Mouse (Mus musculus): ENCODE results near the gene Cyp39a1. TPM values are rescaled to one million over a fixed set of nuclear protein-coding genes. Genes with fewer than 3 reads are reported as not detected.

Cyp39a1 gene
- polyA plus RNA-seq, 1 experiment, result 2.5 TPM

- H3K27ac ChIP-seq (replicated peaks; ENCODE audit: low read depth, low read length), result no peak overlapping the region
- H3K4me1 ChIP-seq (ENCODE audit: control insufficient read depth, insufficient read depth, insufficient read length, low read length), result no peaks in the 10 kb centered on the region
- no peak overlapping the region for H3K4me3 ChIP-seq (ENCODE audit: insufficient read depth, low read depth, low read length)
These were observed 40.0 kb downstream of the Cyp39a1 start for GRCm38 (mm10) chr17:43707254-43707653.

DNA sequence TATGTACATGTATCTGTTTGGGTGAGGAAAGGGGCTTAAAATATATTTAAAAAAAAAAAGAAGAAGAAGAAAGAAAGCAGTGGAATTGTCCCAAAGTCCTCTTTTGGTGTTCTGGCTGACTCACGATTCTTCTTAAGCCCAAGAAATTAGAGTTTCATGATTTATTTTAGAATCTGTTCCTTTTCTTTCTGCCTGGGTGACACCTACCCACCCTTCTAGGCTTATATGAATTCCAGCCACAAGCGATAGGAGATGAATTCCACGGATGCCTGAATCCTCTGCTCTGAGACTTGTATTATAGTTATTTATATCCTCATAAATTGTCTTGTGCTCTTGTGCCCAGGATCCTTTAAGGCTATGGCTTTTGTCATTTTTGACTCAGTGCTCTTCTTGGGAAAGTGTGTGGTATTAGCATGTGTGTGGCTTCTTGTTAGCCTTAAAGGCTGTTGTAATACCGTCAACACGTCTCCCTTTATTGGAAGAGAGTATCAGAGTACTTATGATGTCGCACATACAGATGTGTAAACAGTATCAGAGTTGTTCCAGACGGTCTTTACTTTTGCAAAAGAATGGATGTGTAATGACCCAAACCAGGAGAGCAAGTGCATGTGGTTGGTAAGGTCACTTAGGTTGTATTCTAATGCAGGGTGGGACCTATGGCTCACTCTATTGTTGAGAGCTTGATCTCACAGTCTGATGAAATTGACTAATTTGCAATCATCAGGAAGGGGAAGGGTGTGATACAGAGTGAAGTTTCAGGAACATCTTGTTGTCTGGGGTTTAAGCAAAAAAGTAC lies 44.5 kb downstream of the Cyp39a1 start:
- H3K4me1 ChIP-seq (ENCODE audit: control insufficient read depth, insufficient read depth, insufficient read length, low read length), result peaks cover 4% of the 10 kb centered on the region; the same call in 1 of the 2 replicates
- H3K27ac ChIP-seq (replicated peaks; ENCODE audit: low read depth, low read length), result no peak overlapping the region
- H3K4me3 ChIP-seq (ENCODE audit: insufficient read depth, low read depth, low read length), result no peak overlapping the region

DNA sequence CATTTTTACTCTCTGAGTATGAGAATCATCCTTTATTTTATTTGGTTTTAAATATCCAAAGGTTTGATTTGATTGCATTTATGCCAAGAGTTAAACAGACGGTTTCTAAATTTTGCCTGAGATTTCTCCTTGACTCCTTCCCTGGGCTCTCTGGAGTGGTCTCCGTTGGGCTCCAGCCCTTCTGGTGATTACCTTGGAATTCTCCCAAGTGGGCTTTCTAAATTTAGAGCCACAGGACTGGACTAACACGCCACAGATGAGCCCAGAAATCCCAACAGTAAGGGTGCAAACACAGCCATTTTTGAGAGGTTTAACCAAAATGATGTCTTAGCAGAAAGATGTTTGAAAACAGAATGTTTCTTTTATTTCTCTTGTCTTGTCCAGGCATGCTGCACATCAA lies 47.0 kb downstream of the Cyp39a1 start:
- H3K4me1 ChIP-seq (ENCODE audit: control insufficient read depth, insufficient read depth, insufficient read length, low read length), result peaks cover 4% of the 10 kb centered on the region; the same call in 1 of the 2 replicates
- no peak overlapping the region for H3K27ac ChIP-seq (replicated peaks; ENCODE audit: low read depth, low read length)
- no peak overlapping the region for H3K4me3 ChIP-seq (ENCODE audit: insufficient read depth, low read depth, low read length)

DNA sequence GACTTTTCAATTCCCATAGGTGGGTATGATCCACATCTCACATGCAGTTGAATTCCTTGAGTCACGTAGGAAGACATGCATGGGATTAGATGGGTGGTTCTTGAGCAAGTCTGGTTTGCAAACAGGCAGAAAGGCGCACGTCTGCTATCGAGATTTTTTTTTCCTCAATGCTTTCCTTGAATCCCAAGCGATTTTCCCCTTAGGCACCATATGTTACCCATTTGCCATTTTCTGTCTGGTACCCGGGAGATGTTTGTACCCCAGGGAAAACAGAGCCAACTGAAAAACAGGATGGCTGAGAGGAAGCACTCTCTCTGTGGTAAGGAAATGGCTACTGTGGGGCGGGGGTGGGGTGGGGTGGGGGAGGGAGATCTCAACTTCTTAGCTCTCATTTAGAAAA lies 49.4 kb downstream of the Cyp39a1 start:
- H3K4me3 ChIP-seq (ENCODE audit: insufficient read depth, low read depth, low read length), result no peak overlapping the region
- no peak overlapping the region for H3K27ac ChIP-seq (replicated peaks; ENCODE audit: low read depth, low read length)
- H3K4me1 ChIP-seq (ENCODE audit: control insufficient read depth, insufficient read depth, insufficient read length, low read length), result peaks cover 4% of the 10 kb centered on the region; the same call in 1 of the 2 replicates

DNA sequence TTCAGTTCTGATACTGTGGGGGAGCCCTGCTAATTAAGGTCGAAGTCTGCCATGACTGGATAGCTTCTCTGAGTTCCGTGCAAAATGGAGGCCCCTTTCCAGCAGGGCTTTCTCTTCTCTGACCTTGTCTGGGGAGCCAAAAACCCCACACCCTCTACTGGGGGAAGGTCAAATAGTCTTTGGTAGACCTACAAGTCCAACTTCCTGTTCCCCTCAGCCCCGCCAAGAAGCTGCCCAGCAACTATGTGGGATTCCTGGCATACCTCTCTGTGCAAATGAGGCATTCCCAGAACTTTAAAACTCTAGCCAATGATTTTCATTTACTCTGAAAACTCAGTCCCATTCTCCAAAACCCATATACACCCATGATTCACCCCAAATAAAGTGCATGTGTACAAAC lies 52.2 kb downstream of the Cyp39a1 start:
- Histone ChIP-seq H3K27ac (replicated peaks; ENCODE audit: low read depth, low read length) (no peak overlapping the region), H3K4me3 (ENCODE audit: insufficient read depth, low read depth, low read length) (no peak overlapping the region), H3K4me1 (ENCODE audit: control insufficient read depth, insufficient read depth, insufficient read length, low read length) (peaks cover 4% of the 10 kb centered on the region; the same call in 1 of the 2 replicates)

DNA sequence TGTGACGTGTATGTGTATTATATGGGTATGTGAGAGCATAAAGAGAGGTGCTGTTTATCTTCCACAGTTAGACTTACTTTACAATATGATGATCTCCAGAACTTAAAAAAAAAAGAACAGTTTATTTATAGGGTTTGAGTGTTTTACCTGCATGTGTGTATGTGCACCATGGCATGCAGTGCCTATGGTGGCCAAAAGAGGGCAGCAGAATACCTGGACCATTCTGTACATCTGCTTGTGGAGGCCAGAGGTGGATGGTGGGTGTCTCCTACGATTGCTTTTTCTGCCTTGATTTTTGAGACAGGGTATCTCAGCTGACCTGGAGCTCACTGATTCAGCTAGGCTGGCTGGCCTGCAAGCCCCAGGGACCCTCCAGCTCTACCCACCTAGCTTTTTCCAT lies 57.3 kb downstream of the Cyp39a1 start:
- Histone ChIP-seq H3K27ac (replicated peaks; ENCODE audit: low read depth, low read length) (no peak overlapping the region), H3K4me1 (ENCODE audit: control insufficient read depth, insufficient read depth, insufficient read length, low read length) (no peaks in the 10 kb centered on the region), H3K4me3 (ENCODE audit: insufficient read depth, low read depth, low read length) (no peak overlapping the region)

- no peak overlapping the region for H3K27ac ChIP-seq (replicated peaks; ENCODE audit: low read depth, low read length)
- no peaks in the 10 kb centered on the region for H3K4me1 ChIP-seq (ENCODE audit: control insufficient read depth, insufficient read depth, insufficient read length, low read length)
- no peak overlapping the region for H3K4me3 ChIP-seq (ENCODE audit: insufficient read depth, low read depth, low read length)
These were observed 64.1 kb downstream of the Cyp39a1 start for GRCm38 (mm10) chr17:43731327-43731726.

DNA sequence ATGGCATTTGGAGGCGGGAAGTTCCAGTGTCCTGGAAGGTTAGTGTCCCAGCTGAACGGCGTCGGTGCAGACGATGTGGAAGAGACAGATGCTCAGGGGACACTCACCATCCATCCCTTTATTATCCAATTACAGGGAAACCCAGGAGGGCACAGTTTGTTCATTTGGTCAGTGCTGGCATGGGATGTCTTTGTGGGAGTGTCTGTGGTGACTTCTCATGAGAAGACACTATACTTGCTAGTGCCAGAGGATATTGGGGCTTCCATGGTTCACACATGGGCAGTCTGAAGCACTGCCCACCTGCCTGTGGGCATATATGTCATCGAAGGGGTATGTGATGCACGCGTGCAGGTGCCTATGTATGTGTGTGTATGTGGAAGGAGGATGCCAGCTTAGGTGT lies 64.8 kb downstream of the Cyp39a1 start:
- Histone ChIP-seq H3K27ac (replicated peaks; ENCODE audit: low read depth, low read length) (no peak overlapping the region), H3K4me1 (ENCODE audit: control insufficient read depth, insufficient read depth, insufficient read length, low read length) (no peaks in the 10 kb centered on the region), H3K4me3 (ENCODE audit: insufficient read depth, low read depth, low read length) (no peak overlapping the region)

- no peak overlapping the region for H3K4me3 ChIP-seq (ENCODE audit: insufficient read depth, low read depth, low read length)
- no peak overlapping the region for H3K27ac ChIP-seq (replicated peaks; ENCODE audit: low read depth, low read length)
- H3K4me1 ChIP-seq (ENCODE audit: control insufficient read depth, insufficient read depth, insufficient read length, low read length), result no peaks in the 10 kb centered on the region
These were observed 67.0 kb downstream of the Cyp39a1 start for GRCm38 (mm10) chr17:43734252-43734651.

DNA sequence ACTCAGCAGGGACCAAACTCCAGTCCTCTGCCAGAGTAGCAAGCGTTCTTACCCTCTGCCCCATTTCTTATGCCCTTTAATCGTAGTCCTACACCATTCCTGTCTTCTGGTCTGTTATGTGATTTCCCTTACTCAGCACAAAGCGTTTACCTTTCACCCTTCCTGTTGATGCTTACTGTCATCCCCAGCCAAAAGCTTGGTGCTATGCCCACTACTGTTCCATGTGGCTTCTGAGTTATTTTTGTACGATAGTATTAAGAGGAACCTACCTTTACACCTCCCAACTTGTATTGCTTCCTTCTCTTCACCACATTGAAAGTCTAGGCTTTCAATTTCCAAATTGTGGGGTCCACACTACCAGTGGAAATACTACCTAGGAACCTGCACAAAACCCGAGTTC lies 76.7 kb downstream of the Cyp39a1 start:
- no peak overlapping the region for H3K4me3 ChIP-seq (ENCODE audit: insufficient read depth, low read depth, low read length)
- H3K4me1 ChIP-seq (ENCODE audit: control insufficient read depth, insufficient read depth, insufficient read length, low read length), result no peaks in the 10 kb centered on the region
- H3K27ac ChIP-seq (replicated peaks; ENCODE audit: low read depth, low read length), result no peak overlapping the region

- Histone ChIP-seq H3K4me3 (ENCODE audit: insufficient read depth, low read depth, low read length) (no peak overlapping the region), H3K27ac (replicated peaks; ENCODE audit: low read depth, low read length) (no peak overlapping the region)
These were observed 77.2 kb downstream of the Cyp39a1 start for GRCm38 (mm10) chr17:43744425-43744824.

DNA sequence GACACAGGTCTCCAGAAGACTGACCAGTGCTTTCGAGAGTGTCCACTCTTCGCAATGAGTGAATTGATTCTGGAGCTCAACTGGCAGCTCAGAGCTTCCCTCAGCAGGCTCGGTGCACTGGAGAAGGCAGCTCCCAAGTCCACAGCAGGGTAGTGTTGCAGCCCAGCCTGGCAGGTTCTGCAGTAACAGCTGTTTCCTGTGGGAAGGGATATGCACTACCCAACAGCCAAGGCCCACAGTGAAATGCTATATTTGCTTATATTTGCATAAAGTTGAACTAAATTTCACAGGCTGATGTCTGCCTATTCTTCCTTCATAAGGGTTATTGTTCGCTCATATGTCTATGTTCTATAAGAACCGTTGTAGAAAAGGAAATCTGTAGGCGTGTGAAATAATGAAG lies 83.9 kb downstream of the Cyp39a1 start:
- Histone ChIP-seq H3K27ac (replicated peaks; ENCODE audit: low read depth, low read length) (no peak overlapping the region), H3K4me3 (ENCODE audit: insufficient read depth, low read depth, low read length) (no peak overlapping the region), H3K4me1 (ENCODE audit: control insufficient read depth, insufficient read depth, insufficient read length, low read length) (no peaks in the 10 kb centered on the region)

More at GRCm38 (mm10) chr17:43744425-43744824, 77.2 kb downstream of the Cyp39a1 start:
- no peaks in the 10 kb centered on the region for H3K4me1 ChIP-seq (ENCODE audit: control insufficient read depth, insufficient read depth, insufficient read length, low read length)

DNA sequence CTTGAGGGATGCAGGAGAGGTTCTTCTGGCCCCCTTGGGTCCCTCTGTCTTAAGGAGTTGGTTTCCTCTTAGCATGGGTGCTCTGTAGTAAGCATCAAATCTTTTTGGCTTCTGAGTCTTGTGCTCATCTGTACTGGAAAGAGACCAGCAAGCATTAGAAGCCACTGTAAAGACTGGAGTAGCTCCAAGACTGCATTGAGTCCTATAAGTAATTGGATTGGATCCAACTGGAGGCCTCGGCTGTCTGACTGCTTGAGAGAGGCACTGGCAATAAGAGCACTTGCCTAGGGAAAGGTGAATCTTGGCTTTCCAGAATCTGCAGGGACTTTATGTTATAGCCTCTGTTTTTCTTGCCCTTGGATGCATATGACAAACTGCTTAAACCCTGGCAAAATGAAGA lies 85.6 kb downstream of the Cyp39a1 start:
- Histone ChIP-seq H3K27ac (replicated peaks; ENCODE audit: low read depth, low read length) (no peak overlapping the region), H3K4me1 (ENCODE audit: control insufficient read depth, insufficient read depth, insufficient read length, low read length) (no peaks in the 10 kb centered on the region), H3K4me3 (ENCODE audit: insufficient read depth, low read depth, low read length) (no peak overlapping the region)

DNA sequence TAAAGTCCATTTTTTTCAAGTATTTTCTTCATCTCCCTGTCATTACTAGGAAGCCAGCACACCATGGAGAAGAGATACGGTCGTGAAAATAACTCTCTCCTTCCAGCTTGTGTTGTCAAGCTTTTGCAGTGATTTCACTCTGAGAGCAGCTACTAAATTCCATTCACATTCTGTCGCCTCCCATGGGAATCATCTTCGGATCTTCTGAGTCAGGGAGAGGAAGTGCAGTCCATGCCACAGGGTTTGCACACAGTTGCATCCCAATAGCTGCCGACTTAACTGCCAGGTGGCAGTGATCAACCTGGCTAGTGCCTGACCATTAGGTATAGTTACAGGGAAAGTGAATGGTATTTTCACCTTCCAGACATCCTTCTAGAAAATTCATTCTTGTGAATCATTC lies 87.5 kb downstream of the Cyp39a1 start:
- Histone ChIP-seq H3K4me3 (ENCODE audit: insufficient read depth, low read depth, low read length) (no peak overlapping the region), H3K27ac (replicated peaks; ENCODE audit: low read depth, low read length) (no peak overlapping the region), H3K4me1 (ENCODE audit: control insufficient read depth, insufficient read depth, insufficient read length, low read length) (no peaks in the 10 kb centered on the region; the same call in 1 of the 2 replicates)

DNA sequence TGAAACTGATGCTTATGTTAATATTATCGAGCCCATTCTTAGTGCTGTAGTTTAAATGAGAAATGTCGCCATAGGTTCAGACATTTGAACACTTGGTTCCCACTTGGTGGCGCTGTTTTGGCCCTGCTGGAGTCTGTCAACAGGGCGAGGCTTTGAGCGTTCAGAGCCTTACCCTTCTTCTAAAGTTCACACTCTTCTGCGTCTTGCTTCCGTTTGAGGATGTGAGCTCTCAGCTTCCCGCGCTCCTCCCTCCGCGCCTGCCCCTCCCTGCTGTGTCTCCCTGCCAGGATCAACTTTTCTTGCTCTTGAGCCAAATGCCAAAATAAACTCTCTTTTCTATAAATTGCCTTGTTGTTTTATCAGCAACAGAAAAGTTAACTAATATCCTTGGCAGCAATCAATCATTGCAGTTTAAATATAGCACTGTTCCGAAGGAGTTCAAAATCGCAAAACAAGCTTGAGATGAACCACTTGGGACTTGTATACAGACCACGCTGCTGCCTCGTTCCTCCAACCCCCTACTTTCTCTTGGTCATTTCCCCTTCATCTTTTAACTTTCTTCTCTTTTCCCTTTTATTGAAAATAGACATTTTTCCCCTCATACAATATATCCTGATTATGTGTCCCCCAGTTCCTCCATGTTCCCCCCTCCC lies 91.5 kb downstream of the Cyp39a1 start:
- H3K27ac ChIP-seq (replicated peaks; ENCODE audit: low read depth, low read length), result no peak overlapping the region
- no peaks in the 10 kb centered on the region; the same call in 1 of the 2 replicates for H3K4me1 ChIP-seq (ENCODE audit: control insufficient read depth, insufficient read depth, insufficient read length, low read length)
- H3K4me3 ChIP-seq (ENCODE audit: insufficient read depth, low read depth, low read length), result no peak overlapping the region

DNA sequence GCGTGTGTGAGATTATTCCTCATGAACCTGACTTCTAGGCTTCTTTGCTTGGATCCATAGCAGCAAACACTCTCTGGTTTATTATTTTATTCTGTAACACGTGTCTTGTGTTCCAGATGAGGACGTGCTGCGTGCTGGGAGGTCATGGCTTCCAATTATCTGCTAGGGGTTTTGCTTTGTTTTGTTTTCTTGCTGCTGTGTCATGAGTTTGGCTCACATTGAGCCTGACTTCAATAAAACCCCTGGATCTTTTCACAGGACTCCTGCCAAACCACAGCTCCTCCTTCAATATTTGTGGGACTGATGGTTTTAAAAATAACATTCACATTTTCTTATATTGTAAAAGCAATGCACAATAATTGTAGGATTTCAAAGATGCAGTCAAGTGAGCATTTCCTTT lies 117.3 kb downstream of the Cyp39a1 start:
- no peak overlapping the region for H3K27ac ChIP-seq (replicated peaks; ENCODE audit: low read depth, low read length)
- no peak overlapping the region for H3K4me3 ChIP-seq (ENCODE audit: insufficient read depth, low read depth, low read length)
- H3K4me1 ChIP-seq (ENCODE audit: control insufficient read depth, insufficient read depth, insufficient read length, low read length), result no peaks in the 10 kb centered on the region
